Mouse (Mus musculus): ENCODE results near the gene Tnfrsf4. TPM values are rescaled to one million over a fixed set of nuclear protein-coding genes. Genes with fewer than 3 reads are reported as not detected.

Tnfrsf4 gene
- polyA plus RNA-seq, 1 experiment: 0.64 TPM

DNA sequence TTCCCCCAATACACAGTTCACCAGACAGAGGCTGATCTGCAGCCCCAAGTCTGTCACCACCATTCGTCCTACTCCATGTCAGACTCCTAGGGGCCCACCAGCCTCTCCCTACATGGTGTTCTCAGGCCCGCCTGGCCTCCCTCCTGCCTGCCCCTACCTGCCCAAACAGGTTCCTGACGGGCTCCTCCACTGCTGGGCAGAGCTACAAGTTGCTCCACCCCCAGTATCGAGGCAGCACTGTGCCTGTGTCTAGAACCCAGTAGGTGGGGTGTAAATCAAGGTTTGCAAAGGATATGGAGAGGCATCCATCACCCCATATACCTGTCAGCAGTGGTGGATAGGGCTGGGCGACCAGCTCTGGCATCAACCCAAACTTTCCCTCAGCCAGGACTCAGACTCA lies 45.6 kb downstream of the Tnfrsf4 start, which contains the start of gene Ttll10:
Gene Ttll10, minus strand, starts transcription at position 154 of the 400 bp plus-strand sequence.
- Histone ChIP-seq H3K4me3 (no peak within 1 kb of the TSS), H3K4me2 (ENCODE audit: low read depth) (no peak within 1 kb of the TSS)
- TF ChIP-seq POLR2A (IDR thresholded peaks at IDR 0.05; ENCODE audit: insufficient read length, low read depth) (no peak), SRF (IDR thresholded peaks at IDR 0.05; ENCODE audit: control insufficient read depth, insufficient read length, low read depth) (no peak), MYOD1 (IDR thresholded peaks at IDR 0.05; ENCODE audit: control insufficient read depth in 1 of 3, insufficient read length in 2 of 3, low read depth in 2 of 3) (no peak), TCF3 (IDR thresholded peaks at IDR 0.05; ENCODE audit: insufficient read length, low read depth) (no peak), POLR2AphosphoS2 (IDR thresholded peaks at IDR 0.05; ENCODE audit: insufficient read length, low read depth) (no peak), E2F4 (IDR thresholded peaks at IDR 0.05; ENCODE audit: insufficient read depth) (no peak), CEBPB (IDR thresholded peaks at IDR 0.05; ENCODE audit: insufficient read depth, poor library complexity, severe bottlenecking) (no peak), REST (IDR thresholded peaks at IDR 0.05; ENCODE audit: insufficient read depth, insufficient read length) (no peak), MYOG (IDR thresholded peaks at IDR 0.05; ENCODE audit: control insufficient read depth in 1 of 3, insufficient read depth in 1 of 3, insufficient read length in 2 of 3, low read depth in 2 of 3) (no peak), TCF12 (IDR thresholded peaks at IDR 0.05; ENCODE audit: insufficient read depth, poor library complexity, severe bottlenecking) (no peak), MAX (IDR thresholded peaks at IDR 0.05; ENCODE audit: low read depth) (no peak), USF1 (IDR thresholded peaks at IDR 0.05; ENCODE audit: low read depth) (no peak)

DNA sequence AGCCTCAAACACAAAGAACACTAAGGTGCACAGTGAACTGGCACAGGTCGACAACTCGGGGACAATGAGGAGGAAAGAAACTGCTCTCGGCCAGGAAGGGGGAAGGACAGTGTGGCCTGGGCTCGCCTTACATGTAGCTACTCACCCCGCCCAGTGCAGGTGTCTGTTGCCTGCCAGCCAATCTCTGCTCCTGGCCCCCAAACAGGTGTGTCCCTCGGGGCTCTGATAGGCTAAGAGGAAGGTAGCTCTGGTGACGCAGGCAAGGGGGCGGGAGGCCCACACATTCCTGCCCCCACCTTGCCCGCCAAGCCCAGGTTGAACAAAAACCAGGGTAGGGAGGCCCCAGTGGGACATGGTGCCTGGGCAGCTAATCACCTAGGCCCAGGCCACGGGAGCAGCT lies 46.1 kb downstream of the Tnfrsf4 start:
- no peak overlapping the region for H3K4me3 ChIP-seq
- H3ac ChIP-seq (ENCODE audit: control insufficient read depth, insufficient read length): no peak overlapping the region
- peaks cover 64% of the 10 kb centered on the region for H3K27me3 ChIP-seq (ENCODE audit: control insufficient read depth, insufficient read depth, insufficient read length)
- no peak overlapping the region for H3K4me2 ChIP-seq (ENCODE audit: low read depth)
- H3K36me3 ChIP-seq (ENCODE audit: control insufficient read depth, insufficient read depth): no peaks in the 10 kb centered on the region
- TF ChIP-seq POLR2AphosphoS2 (IDR thresholded peaks at IDR 0.05; ENCODE audit: insufficient read length, low read depth): no peak
- no peak for TF ChIP-seq MAX (IDR thresholded peaks at IDR 0.05; ENCODE audit: low read depth)
- TF ChIP-seq POLR2A (IDR thresholded peaks at IDR 0.05; ENCODE audit: insufficient read length, low read depth): no peak
- no peak for TF ChIP-seq REST (IDR thresholded peaks at IDR 0.05; ENCODE audit: insufficient read depth, insufficient read length)
- no peak for TF ChIP-seq USF1 (IDR thresholded peaks at IDR 0.05; ENCODE audit: low read depth)
- H3K79me2 ChIP-seq (ENCODE audit: control insufficient read depth, insufficient read depth): no peaks in the 10 kb centered on the region

More for the DNA sequence above, 45.6 kb downstream of the Tnfrsf4 start, which contains the start of gene Ttll10:
- no peaks in the 10 kb centered on the region for H3K79me2 ChIP-seq (ENCODE audit: control insufficient read depth, insufficient read depth)
- H3K36me3 ChIP-seq (ENCODE audit: control insufficient read depth, insufficient read depth): no peaks in the 10 kb centered on the region
- no peak within 1 kb of the TSS for H3ac ChIP-seq (ENCODE audit: control insufficient read depth, insufficient read length)
- H3K27me3 ChIP-seq (ENCODE audit: control insufficient read depth, insufficient read depth, insufficient read length): peaks cover 67% of the 10 kb centered on the region

DNA sequence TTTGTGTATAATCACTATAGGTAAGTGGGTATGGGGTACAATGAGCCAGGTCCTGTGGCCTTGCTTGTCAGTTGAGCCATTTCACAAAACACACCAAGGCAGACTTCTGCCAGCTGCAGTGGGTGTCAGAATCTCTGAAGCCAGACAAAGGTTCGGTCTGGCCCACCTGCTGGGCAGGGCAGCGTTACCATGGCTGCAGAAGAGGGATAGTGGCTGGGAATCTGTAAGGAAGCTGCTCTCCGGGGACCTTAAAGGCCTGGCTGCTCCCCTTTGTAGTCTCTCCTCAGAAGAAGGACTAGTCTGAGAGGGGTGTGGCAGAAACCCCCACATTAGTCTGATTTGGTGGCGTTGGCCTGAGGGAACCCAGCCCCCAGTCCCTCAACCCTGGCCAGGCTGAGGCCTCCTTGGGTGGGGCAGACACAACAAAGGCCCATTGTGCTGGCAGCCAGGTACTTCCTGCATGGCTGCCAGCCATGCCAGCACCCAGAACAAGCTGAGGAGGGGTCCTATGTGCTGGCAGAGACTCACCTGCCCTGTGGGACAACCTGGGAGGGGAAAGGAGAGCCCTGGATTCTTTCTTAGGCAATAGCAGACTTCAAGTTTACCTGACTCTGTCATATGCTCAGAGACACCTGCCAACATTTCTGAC lies 50.3 kb downstream of the Tnfrsf4 start:
- H3K4me2 ChIP-seq (ENCODE audit: low read depth): no peak overlapping the region
- no peaks in the 10 kb centered on the region for H3K79me2 ChIP-seq (ENCODE audit: control insufficient read depth, insufficient read depth)
- H3ac ChIP-seq (ENCODE audit: control insufficient read depth, insufficient read length): no peak overlapping the region
- H3K36me3 ChIP-seq (ENCODE audit: control insufficient read depth, insufficient read depth): no peaks in the 10 kb centered on the region
- H3K27me3 ChIP-seq (ENCODE audit: control insufficient read depth, insufficient read depth, insufficient read length): peaks cover 47% of the 10 kb centered on the region
- no peak overlapping the region for H3K4me3 ChIP-seq
- TF ChIP-seq MAX (IDR thresholded peaks at IDR 0.05; ENCODE audit: low read depth): no peak
- no peak for TF ChIP-seq SRF (IDR thresholded peaks at IDR 0.05; ENCODE audit: control insufficient read depth, insufficient read length, low read depth)
- TF ChIP-seq POLR2A (IDR thresholded peaks at IDR 0.05; ENCODE audit: insufficient read length, low read depth): no peak
- no peak for TF ChIP-seq REST (IDR thresholded peaks at IDR 0.05; ENCODE audit: insufficient read depth, insufficient read length)
- TF ChIP-seq MYOG (IDR thresholded peaks at IDR 0.05; ENCODE audit: control insufficient read depth in 1 of 3, insufficient read depth in 1 of 3, insufficient read length in 2 of 3, low read depth in 2 of 3): no peak
- no peak for TF ChIP-seq USF1 (IDR thresholded peaks at IDR 0.05; ENCODE audit: low read depth)

DNA sequence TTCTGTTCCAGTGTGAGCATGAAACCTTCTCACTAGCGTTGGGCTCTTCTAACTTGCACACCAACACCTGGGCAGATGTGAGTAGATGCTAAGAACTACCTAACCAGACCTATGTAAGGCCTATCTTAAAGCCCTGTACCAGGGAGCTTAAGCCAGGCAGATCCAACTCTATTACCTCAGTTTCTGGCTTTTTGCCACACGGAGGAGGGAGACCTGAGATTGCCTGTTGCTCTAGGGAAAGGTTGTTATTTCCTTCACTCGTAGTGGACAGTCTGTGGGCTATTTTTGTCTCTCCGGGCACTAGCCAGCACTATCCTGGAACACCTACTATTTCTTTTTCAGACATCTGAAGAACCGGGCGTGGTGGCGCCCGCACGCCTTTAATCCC lies 50.9 kb downstream of the Tnfrsf4 start:
- Histone ChIP-seq H3ac (ENCODE audit: control insufficient read depth, insufficient read length) (no peak overlapping the region), H3K4me2 (ENCODE audit: low read depth) (no peak overlapping the region), H3K27me3 (ENCODE audit: control insufficient read depth, insufficient read depth, insufficient read length) (peaks cover 44% of the 10 kb centered on the region), H3K79me2 (ENCODE audit: control insufficient read depth, insufficient read depth) (no peaks in the 10 kb centered on the region), H3K36me3 (ENCODE audit: control insufficient read depth, insufficient read depth) (no peaks in the 10 kb centered on the region), H3K4me3 (no peak overlapping the region)
- TF ChIP-seq POLR2A (IDR thresholded peaks at IDR 0.05; ENCODE audit: insufficient read length, low read depth): no peak
- TF ChIP-seq SRF (IDR thresholded peaks at IDR 0.05; ENCODE audit: control insufficient read depth, insufficient read length, low read depth): no peak

DNA sequence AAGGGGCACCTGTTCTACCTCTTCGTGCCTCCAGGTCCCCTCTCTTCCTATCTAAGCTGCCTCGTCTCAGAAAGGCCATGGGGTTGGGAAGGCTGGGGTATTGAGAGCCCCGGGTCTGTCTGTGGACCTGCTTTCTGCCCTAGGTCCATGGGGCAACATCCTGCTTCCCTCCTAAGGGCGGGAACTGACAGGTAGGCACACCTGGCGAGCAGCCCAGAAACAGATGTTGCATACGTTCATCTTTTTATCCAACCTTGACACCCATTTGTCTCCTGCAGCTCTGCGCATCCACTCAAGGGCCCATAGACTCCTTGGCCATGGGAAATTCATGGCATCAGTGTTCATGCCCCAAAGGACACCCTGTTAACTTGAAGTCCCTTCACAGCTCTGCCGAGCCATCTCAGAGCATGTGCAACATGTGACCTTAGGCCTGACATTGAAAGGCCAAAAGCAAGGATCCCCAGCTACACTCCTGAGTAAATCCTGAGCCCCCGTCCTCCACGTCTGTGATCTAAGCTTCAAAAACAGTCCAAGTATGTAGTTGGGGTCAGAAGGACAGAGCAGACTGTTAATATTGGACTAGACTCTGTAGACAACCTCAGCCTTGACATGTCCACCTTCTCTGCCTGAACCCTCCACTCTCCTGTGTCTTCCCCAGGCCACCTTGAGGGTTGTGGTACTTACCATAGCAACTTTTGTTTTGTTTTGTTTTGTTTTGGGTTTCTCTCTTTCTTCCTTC lies 51.7 kb downstream of the Tnfrsf4 start:
- H3K4me3 ChIP-seq: no peak overlapping the region
- TF ChIP-seq E2F4 (IDR thresholded peaks at IDR 0.05; ENCODE audit: insufficient read depth): no peak
- TF ChIP-seq TCF3 (IDR thresholded peaks at IDR 0.05; ENCODE audit: insufficient read length, low read depth): no peak
- no peak for TF ChIP-seq POLR2AphosphoS2 (IDR thresholded peaks at IDR 0.05; ENCODE audit: insufficient read length, low read depth)
- H3K4me2 ChIP-seq (ENCODE audit: low read depth): no peak overlapping the region
- no peak overlapping the region for H3ac ChIP-seq (ENCODE audit: control insufficient read depth, insufficient read length)
- no peaks in the 10 kb centered on the region for H3K36me3 ChIP-seq (ENCODE audit: control insufficient read depth, insufficient read depth)
- peaks cover 36% of the 10 kb centered on the region for H3K27me3 ChIP-seq (ENCODE audit: control insufficient read depth, insufficient read depth, insufficient read length)
- no peaks in the 10 kb centered on the region for H3K79me2 ChIP-seq (ENCODE audit: control insufficient read depth, insufficient read depth)

Other genes with a start within 250 kb of the Tnfrsf4 start
- gene Vwa1, start 239.1 kb upstream of the Tnfrsf4 start, polyA plus RNA-seq (2012; fragmentation: generic; extraction: Trizol): 3.2 TPM
- 0.97 TPM for gene Tmem88b, start 228.0 kb upstream of the Tnfrsf4 start, polyA plus RNA-seq (2012; fragmentation: generic; extraction: Trizol)
- not detected for gene Ankrd65, start 223.4 kb upstream of the Tnfrsf4 start, polyA plus RNA-seq (2012; fragmentation: generic; extraction: Trizol)
- 132 TPM for gene Mrpl20, start 211.0 kb upstream of the Tnfrsf4 start, polyA plus RNA-seq (2012; fragmentation: generic; extraction: Trizol)
- gene Ccnl2, start 201.4 kb upstream of the Tnfrsf4 start, polyA plus RNA-seq (2012; fragmentation: generic; extraction: Trizol): 24.7 TPM
- 152 TPM for gene Aurkaip1, start 182.6 kb upstream of the Tnfrsf4 start, polyA plus RNA-seq (2012; fragmentation: generic; extraction: Trizol)
- 87.5 TPM for gene Mxra8, start 174.2 kb upstream of the Tnfrsf4 start, polyA plus RNA-seq (2012; fragmentation: generic; extraction: Trizol)
- gene Dvl1, start 166.4 kb upstream of the Tnfrsf4 start, polyA plus RNA-seq (2012; fragmentation: generic; extraction: Trizol): 98.4 TPM
- gene Tas1r3, start 150.5 kb upstream of the Tnfrsf4 start, polyA plus RNA-seq (2012; fragmentation: generic; extraction: Trizol): 0.17 TPM
- 10.5 TPM for gene Cptp, start 144.4 kb upstream of the Tnfrsf4 start, polyA plus RNA-seq (2012; fragmentation: generic; extraction: Trizol)
- gene Ints11, start 144.3 kb upstream of the Tnfrsf4 start, polyA plus RNA-seq (2012; fragmentation: generic; extraction: Trizol): 72.1 TPM
- 19.1 TPM for gene Pusl1, start 122.1 kb upstream of the Tnfrsf4 start, polyA plus RNA-seq (2012; fragmentation: generic; extraction: Trizol)
- 22.3 TPM for gene Acap3, start 122.0 kb upstream of the Tnfrsf4 start, polyA plus RNA-seq (2012; fragmentation: generic; extraction: Trizol)
- 70.6 TPM for gene Ube2j2, start 70.0 kb upstream of the Tnfrsf4 start, polyA plus RNA-seq (2012; fragmentation: generic; extraction: Trizol)
- 2.1 TPM for gene C1qtnf12, start 51.5 kb upstream of the Tnfrsf4 start, polyA plus RNA-seq (2012; fragmentation: generic; extraction: Trizol)
- 5.4 TPM for gene B3galt6, start 21.2 kb upstream of the Tnfrsf4 start, polyA plus RNA-seq (2012; fragmentation: generic; extraction: Trizol)
- gene Sdf4, start 21.0 kb upstream of the Tnfrsf4 start, polyA plus RNA-seq (2012; fragmentation: generic; extraction: Trizol): 137 TPM
- gene Tnfrsf18, start 12.3 kb downstream of the Tnfrsf4 start, polyA plus RNA-seq (2012; fragmentation: generic; extraction: Trizol): 0.40 TPM
- not detected for gene Ttll10, start 45.6 kb downstream of the Tnfrsf4 start, polyA plus RNA-seq (2012; fragmentation: generic; extraction: Trizol)
- gene 9430015G10Rik, start 96.1 kb downstream of the Tnfrsf4 start, polyA plus RNA-seq (2012; fragmentation: generic; extraction: Trizol): 11.0 TPM
- 0.26 TPM for gene Rnf223, start 116.7 kb downstream of the Tnfrsf4 start, polyA plus RNA-seq (2012; fragmentation: generic; extraction: Trizol)
- gene Agrn, start 183.6 kb downstream of the Tnfrsf4 start, polyA plus RNA-seq (2012; fragmentation: generic; extraction: Trizol): 22.7 TPM
- 12.4 TPM for gene Isg15, start 187.0 kb downstream of the Tnfrsf4 start, polyA plus RNA-seq (2012; fragmentation: generic; extraction: Trizol)
- gene AW011738, start 189.5 kb downstream of the Tnfrsf4 start, polyA plus RNA-seq (2012; fragmentation: generic; extraction: Trizol): 0.48 TPM
- gene Perm1, start 202.0 kb downstream of the Tnfrsf4 start, polyA plus RNA-seq (2012; fragmentation: generic; extraction: Trizol): 0.11 TPM
- 10.6 TPM for gene Plekhn1, start 221.0 kb downstream of the Tnfrsf4 start, polyA plus RNA-seq (2012; fragmentation: generic; extraction: Trizol)
- 61.3 TPM for gene Noc2l, start 222.2 kb downstream of the Tnfrsf4 start, polyA plus RNA-seq (2012; fragmentation: generic; extraction: Trizol)
- gene Samd11, start 241.8 kb downstream of the Tnfrsf4 start, polyA plus RNA-seq (2012; fragmentation: generic; extraction: Trizol): 0.02 TPM

All from myocyte (in vitro differentiated cells).